Mouse (Mus musculus) CH12.LX (cell line): ENCODE measurements at regions not wholly inside any gene's neighbourhood (a gene's known extent, or its start where the extent isn't known, plus 50 kb on each side); places are given as distances from the start of the nearest gene placed in this dataset.

Experiments
- CTCF ChIP-seq, 2 experiments: IDR thresholded peaks in 1 of 2; conservative IDR thresholded peaks in 1 of 2; 2 replicates each; pipeline ENCODE4 v1.5.1; 2011 to 2012; ENCODE audit warnings: low read depth in 2 of 2, low read length in 2 of 2, improper control_type of control experiment in 1 of 2, inconsistent platforms in 1 of 2, mild to moderate bottlenecking in 1 of 2, moderate library complexity in 1 of 2
- HCFC1 ChIP-seq: IDR thresholded peaks from 2 replicates; pipeline ENCODE4 v1.6.1; 2012; ENCODE audit warnings: low read depth, mild to moderate bottlenecking, inconsistent platforms, low read length, improper control_type of control experiment
- MAFK ChIP-seq: IDR thresholded peaks from 2 replicates; pipeline ENCODE4 v1.6.1; 2011; ENCODE audit warnings: low read length, improper control_type of control experiment; ENCODE audit not compliant: insufficient replicate concordance
- POLR2AphosphoS2 ChIP-seq: IDR thresholded peaks from 2 replicates; pipeline ENCODE4 v1.6.1; 2011; ENCODE audit warnings: low read depth, low read length, improper control_type of control experiment
- USF1 ChIP-seq: IDR thresholded peaks from 2 replicates; pipeline ENCODE4 v1.6.1; 2014; ENCODE audit warnings: low read depth, mild to moderate bottlenecking, inconsistent platforms, low read length, improper control_type of control experiment
- ZKSCAN1 ChIP-seq: IDR thresholded peaks from 2 replicates; pipeline ENCODE4 v1.6.1; 2012; ENCODE audit warnings: low read depth, inconsistent platforms, low read length, improper control_type of control experiment, borderline replicate concordance
- ZMIZ1 ChIP-seq: IDR thresholded peaks from 2 replicates; pipeline ENCODE4 v1.6.1; 2012; ENCODE audit warnings: low read depth, mild to moderate bottlenecking, inconsistent platforms, low read length, improper control_type of control experiment

GRCm38 (mm10) chrX:167035639-167036038 lies 173.5 kb downstream of the Tmsb4x start:
- no peak for TF ChIP-seq HCFC1
- TF ChIP-seq USF1, result no peak
- TF ChIP-seq CTCF (conservative IDR thresholded peaks at IDR 0.05 in 1 of 2, IDR thresholded peaks at IDR 0.05 in 1 of 2; ENCODE audit: low read depth in 2 of 2, low read length in 2 of 2), result no peak
- no peak for TF ChIP-seq MAFK
- no peak for TF ChIP-seq POLR2AphosphoS2
- no peak for TF ChIP-seq ZKSCAN1
- no peak for TF ChIP-seq ZMIZ1
